Mouse (Mus musculus): ENCODE results near the gene Shq1. TPM values are rescaled to one million over a fixed set of nuclear protein-coding genes. Genes with fewer than 3 reads are reported as not detected.

Shq1 gene
- polyA plus RNA-seq, 1 experiment from 2014 or later, result 10.7 TPM

DNA sequence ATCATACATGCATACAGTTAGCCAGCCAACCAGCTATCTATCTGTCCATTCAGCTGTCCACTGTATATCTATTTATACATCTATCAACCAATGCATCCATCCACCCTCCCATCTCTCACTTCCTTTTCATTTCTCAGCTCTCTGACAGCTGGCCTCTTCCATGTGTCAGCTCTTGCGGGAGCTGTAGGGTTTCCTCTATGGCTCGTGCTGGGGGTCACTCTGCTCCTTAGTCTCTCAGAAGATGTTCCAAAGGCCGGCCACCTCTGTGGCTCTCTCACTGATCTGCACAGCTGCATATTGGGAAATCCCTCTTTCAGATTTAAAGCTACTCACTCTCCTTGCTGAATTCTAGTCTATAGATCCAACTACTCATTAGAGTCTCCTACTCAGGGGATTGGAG lies 148.5 kb downstream of the Shq1 start:
- no peak for ATAC-seq (ENCODE audit: low FRiP score)

DNA sequence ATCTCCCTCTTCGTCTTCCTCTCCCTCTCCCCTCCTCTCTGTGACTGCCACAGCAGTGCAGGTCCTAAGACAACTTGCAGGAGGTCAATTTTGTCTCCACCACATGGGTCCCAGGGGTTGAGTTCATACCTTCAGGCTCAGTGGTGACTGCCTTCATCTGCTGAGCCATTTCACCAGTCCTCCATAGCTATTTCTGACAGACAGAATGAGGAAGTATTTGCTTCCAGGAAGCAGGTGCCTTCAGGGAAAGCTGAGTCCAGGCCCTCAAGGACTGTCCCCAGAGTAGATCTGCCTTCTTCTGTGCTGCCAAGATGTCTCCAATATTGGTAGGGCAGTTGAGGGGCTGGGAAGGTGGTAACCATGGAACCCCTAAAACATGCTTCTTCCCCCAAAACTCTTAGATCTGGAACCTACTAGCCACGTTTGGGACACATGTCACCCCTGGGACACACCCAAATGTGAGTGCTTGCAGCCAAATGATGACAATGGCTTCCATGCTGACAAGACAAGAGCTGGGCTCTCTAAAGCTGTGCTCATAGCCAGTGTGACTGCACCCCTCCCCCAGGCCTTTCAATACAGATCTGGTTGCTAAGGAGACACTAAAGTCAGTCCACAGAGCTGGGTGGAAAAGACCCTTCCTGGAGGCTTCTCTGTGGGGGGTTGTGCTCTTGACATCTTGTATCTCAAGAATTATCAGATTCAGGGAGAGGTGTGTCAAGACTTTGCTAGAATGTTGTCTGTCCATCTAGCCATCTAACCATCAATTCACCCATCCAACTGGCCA lies 149.2 kb downstream of the Shq1 start:
- Histone ChIP-seq H3K27me3 (peaks cover 51% of the 10 kb centered on the region), H3K27ac (no peak overlapping the region), H3K4me3 (no peak overlapping the region), H3K9ac (no peak overlapping the region), H3K4me1 (replicated peaks) (peaks cover 51% of the 10 kb centered on the region), H3K4me2 (no peak overlapping the region), H3K9me3 (no peaks in the 10 kb centered on the region), H3K36me3 (no peaks in the 10 kb centered on the region)
- ATAC-seq (ENCODE audit: low FRiP score), result no peak
- 40% methylated on average over 2 of the region's 2 CpGs for WGBS

More for the DNA sequence above, 148.5 kb downstream of the Shq1 start:
- Histone ChIP-seq H3K4me2 (no peak overlapping the region), H3K36me3 (no peaks in the 10 kb centered on the region), H3K27ac (no peak overlapping the region), H3K27me3 (peaks cover 48% of the 10 kb centered on the region), H3K4me3 (no peak overlapping the region), H3K9ac (no peak overlapping the region), H3K9me3 (no peaks in the 10 kb centered on the region), H3K4me1 (replicated peaks) (peaks cover 46% of the 10 kb centered on the region)
- 71% methylated on average over 3 of the region's 3 CpGs for WGBS

DNA sequence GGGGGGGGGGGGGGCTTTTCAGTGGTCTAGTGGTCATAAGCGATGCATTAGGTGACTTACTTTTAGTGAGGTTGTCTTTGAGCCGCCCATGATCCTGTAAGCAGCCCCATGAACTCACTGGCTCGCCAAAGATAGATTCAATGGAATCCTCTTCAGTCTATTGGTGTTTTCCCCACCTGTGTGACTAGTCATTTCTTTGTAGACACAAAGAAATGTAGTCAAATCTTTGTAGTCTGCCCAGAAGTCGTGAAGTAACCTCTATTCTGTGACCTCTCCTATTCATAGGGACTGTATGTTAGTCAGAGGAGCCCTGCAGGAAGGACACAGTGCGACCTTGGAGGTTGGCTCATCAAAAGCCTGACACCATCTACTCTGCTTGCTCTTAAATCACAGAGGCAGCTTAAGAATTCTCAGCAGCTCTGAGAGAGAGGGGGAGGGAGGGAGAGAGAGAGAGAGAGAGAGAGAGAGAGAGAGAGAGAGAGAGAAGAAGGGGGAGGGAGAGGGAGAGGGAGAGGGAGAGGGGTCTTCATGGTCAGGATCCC lies 150.3 kb downstream of the Shq1 start:
- Histone ChIP-seq H3K27ac (no peak overlapping the region), H3K9ac (no peak overlapping the region), H3K4me1 (replicated peaks) (peaks cover 44% of the 10 kb centered on the region), H3K9me3 (no peaks in the 10 kb centered on the region), H3K4me3 (no peak overlapping the region), H3K27me3 (peaks cover 45% of the 10 kb centered on the region), H3K4me2 (no peak overlapping the region), H3K36me3 (no peaks in the 10 kb centered on the region)
- ATAC-seq (ENCODE audit: low FRiP score), result no peak
- WGBS, result 80% methylated on average over 5 of the region's 5 CpGs

GRCm38 (mm10) chr6:100519837-100520236 lies 151.1 kb downstream of the Shq1 start:
- H3K4me1 ChIP-seq (replicated peaks), result peaks cover 41% of the 10 kb centered on the region
- ATAC-seq (ENCODE audit: low FRiP score), result no peak; the same call in 1 of the 2 replicates
- WGBS, result 43% methylated on average over 12 of the region's 12 CpGs

More at GRCm38 (mm10) chr6:100519837-100520236, 151.1 kb downstream of the Shq1 start:
- Histone ChIP-seq H3K27ac (no peak overlapping the region), H3K27me3 (peaks cover 43% of the 10 kb centered on the region), H3K4me3 (no peak overlapping the region), H3K9ac (no peak overlapping the region), H3K9me3 (no peaks in the 10 kb centered on the region), H3K4me2 (no peak overlapping the region), H3K36me3 (no peaks in the 10 kb centered on the region)

Other genes with a start within 250 kb of the Shq1 start
- 2.2 TPM in 2 replicates for gene Gxylt2, start 33.6 kb upstream of the Shq1 start, polyA plus RNA-seq (2015; fragmentation: Nextera tagmentation; extraction: Ambion mirVana)
- gene Ppp4r2, start 162.5 kb upstream of the Shq1 start, polyA plus RNA-seq (2015; fragmentation: Nextera tagmentation; extraction: Ambion mirVana), result 20.5 and 20.9 TPM in 2 replicates

Measured in hindbrain, embryonic 13.5 days (tissue).